Mouse (Mus musculus) adrenal gland, postnatal 25 days (tissue): Measurements from ENCODE around the gene Tmed1. TPM values are rescaled to one million over a fixed set of nuclear protein-coding genes. Genes with fewer than 3 reads are reported as not detected.
A peak's percentile ranks its signal among the peaks of the same experiment; 100 is the strongest.
"Not testable (repeated sequence)": the region's sequence is repeated elsewhere in the genome, so short reads cannot be mapped to it uniquely, and the experiment has no call there.

ENCODE experiments used
- DNase-seq: peaks from one replicate; pipeline ENCODE4 v3.0.0; 2021; ENCODE audit warnings: mixed read lengths
- long read RNA-seq: library from polyadenylated mRNA; stranded (forward); transcript quantifications from one replicate; pipeline ENCODE4 v2.0.0, GENCODE M21; 2021
- total RNA-seq: library from RNA; stranded (reverse); gene quantifications from 2 replicates; pipeline ENCODE4 v1.2.3, GENCODE M21; 2021

Tmed1 gene
- 26.8 and 37.1 TPM in 2 replicates for total RNA-seq
- long read RNA-seq, transcript Tmed1-201 (4 exons, 1,378 nt) = major isoform, 72 of 79 reads
- long read RNA-seq, partial matches to known transcripts = 0 of 79 reads
- long read RNA-seq, other reads (novel, unspliced or antisense) = 1 of 79 reads

GRCm38 (mm10) chr9:21509772-21510688, at the start of gene Tmed1:
TSS of gene Tmed1 (minus strand) at chr9:21510252.
- DNase-seq = peak; percentile 94

- no peak for DNase-seq
These were observed 49.1 kb upstream of the Tmed1 start for GRCm38 (mm10) chr9:21559151-21559550.

GRCm38 (mm10) chr9:21558366-21558765, 48.3 kb upstream of the Tmed1 start:
- DNase-seq = peak; percentile 31

GRCm38 (mm10) chr9:21557556-21557955, 47.5 kb upstream of the Tmed1 start:
- DNase-seq = no peak

GRCm38 (mm10) chr9:21556996-21557395, 46.9 kb upstream of the Tmed1 start:
- DNase-seq = no peak

GRCm38 (mm10) chr9:21555198-21555742, 45.2 kb upstream of the Tmed1 start:
- DNase-seq = no peak

GRCm38 (mm10) chr9:21553607-21554273, 43.7 kb upstream of the Tmed1 start:
- no peak for DNase-seq

- no peak for DNase-seq
These were observed 41.0 kb upstream of the Tmed1 start for GRCm38 (mm10) chr9:21551049-21551448.

GRCm38 (mm10) chr9:21547075-21547941, 37.3 kb upstream of the Tmed1 start:
- peak; percentile 19 for DNase-seq

GRCm38 (mm10) chr9:21546789-21547074, 36.7 kb upstream of the Tmed1 start, which contains the start of gene Carm1:
TSS of gene Carm1 (plus strand) at chr9:21546894.
- DNase-seq = no peak

GRCm38 (mm10) chr9:21545916-21546788, 36.1 kb upstream of the Tmed1 start:
- peak; percentile 100 for DNase-seq

- DNase-seq = no peak
These were observed 35.4 kb upstream of the Tmed1 start for GRCm38 (mm10) chr9:21545351-21545915.

GRCm38 (mm10) chr9:21542001-21542400, 31.9 kb upstream of the Tmed1 start:
- not testable (repeated sequence) for DNase-seq

- DNase-seq = no peak
These were observed 30.1 kb upstream of the Tmed1 start for GRCm38 (mm10) chr9:21539981-21540753.

GRCm38 (mm10) chr9:21537009-21537408, 27.0 kb upstream of the Tmed1 start:
- no peak for DNase-seq

- DNase-seq = no peak
These were observed 26.4 kb upstream of the Tmed1 start for GRCm38 (mm10) chr9:21536501-21536900.

GRCm38 (mm10) chr9:21527917-21528324, 17.9 kb upstream of the Tmed1 start:
- no peak for DNase-seq

GRCm38 (mm10) chr9:21527100-21527801, 17.2 kb upstream of the Tmed1 start:
- no peak for DNase-seq

GRCm38 (mm10) chr9:21526634-21526944, 16.5 kb upstream of the Tmed1 start:
- DNase-seq = no peak
